Mouse (Mus musculus) splenic B cell, adult 2 months (primary cell): ENCODE measurements around the gene Gm5447.

Experiments
- DNase-seq: peaks from one replicate; pipeline ENCODE4 v3.0.0-alpha.2; 2011; ENCODE audit warnings: low read depth, low spot score
- H3K27me3 ChIP-seq: 2 replicates; pipeline ENCODE4 v1.6.1; 2012; ENCODE audit warnings: mild to moderate bottlenecking, low read length, moderate library complexity, mixed read lengths; ENCODE audit not compliant: control insufficient read depth, poor library complexity, insufficient read depth, severe bottlenecking
- H3K36me3 ChIP-seq: 2 replicates; pipeline ENCODE4 v1.6.1; 2012; ENCODE audit warnings: mild to moderate bottlenecking, low read length, moderate library complexity, mixed read lengths; ENCODE audit not compliant: control insufficient read depth, poor library complexity, insufficient read depth, severe bottlenecking

Gm5447 gene

DNA sequence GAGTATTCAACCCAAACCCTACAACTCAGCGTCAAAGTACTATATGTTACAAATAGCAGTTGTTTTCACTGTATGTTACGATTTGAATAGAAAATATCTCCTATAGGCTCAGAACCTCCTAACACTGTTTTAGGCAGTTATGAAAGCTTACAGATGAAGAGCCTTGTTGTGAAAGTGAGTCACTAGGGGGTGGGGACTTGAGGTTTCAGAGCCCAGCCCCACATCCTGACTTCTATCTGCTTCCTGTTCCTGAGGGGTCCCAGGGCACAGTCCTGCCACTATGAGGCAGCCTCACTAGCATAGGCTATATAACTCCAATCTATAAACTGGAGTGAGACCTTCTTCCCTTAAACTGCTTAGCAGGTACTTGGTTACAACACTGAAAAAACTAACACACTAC is 1.9 kb upstream of the Gm5447 start:
- peak; percentile 53 for DNase-seq
- Histone ChIP-seq H3K36me3 (no peaks in the 10 kb centered on the region), H3K27me3 (no peaks in the 10 kb centered on the region)

DNA sequence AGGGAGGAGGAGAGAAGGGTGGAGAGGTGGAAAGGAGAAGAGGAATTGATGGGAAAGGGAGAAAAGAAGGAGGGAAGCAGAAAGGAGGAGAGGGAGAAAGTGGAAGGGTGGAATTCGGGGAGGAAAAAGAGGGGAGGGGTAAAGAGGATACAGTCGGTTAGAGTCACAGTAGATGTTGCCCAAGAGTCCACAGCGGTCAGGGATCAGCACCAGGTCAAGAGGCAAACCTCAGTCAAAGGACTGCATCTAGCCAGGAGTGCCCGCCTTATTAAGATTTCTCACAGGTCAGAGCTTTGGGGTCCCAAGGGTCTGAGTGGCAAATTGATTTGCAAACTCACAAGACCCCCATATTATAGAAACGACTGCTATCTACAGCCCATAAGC is 235 bp downstream of the Gm5447 start:
- Histone ChIP-seq H3K27me3 (no peaks in the 10 kb centered on the region), H3K36me3 (no peaks in the 10 kb centered on the region)
- DNase-seq, result no peak

DNA sequence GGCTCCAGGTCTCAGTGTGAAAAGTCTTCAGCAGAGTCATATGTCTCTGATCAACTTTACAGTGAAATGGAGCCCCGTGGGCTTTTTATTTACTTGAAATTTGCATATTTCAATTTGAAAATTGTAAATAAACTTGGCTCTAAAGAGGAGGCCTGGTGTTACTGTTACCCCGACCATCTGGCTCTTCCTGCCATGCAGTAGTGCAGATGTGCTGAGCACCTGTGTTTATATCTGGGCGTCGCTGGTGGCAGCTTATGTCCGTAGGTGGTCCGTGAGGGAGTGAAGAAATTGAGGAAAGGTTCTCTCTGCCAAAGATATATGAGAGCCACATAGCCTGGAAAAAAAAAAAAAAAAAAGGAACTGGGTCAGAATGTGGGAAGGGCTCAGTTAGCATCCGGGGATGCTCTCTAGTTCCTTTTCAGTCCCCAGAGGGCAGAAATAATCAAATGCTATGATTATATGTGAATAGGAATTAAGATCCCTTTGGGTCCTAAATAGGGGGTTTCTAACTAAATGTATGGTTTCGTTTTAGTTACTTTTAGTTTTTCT is 2.6 kb downstream of the Gm5447 start:
- no peak for DNase-seq
- no peaks in the 10 kb centered on the region for H3K27me3 ChIP-seq
- no peaks in the 10 kb centered on the region for H3K36me3 ChIP-seq

DNA sequence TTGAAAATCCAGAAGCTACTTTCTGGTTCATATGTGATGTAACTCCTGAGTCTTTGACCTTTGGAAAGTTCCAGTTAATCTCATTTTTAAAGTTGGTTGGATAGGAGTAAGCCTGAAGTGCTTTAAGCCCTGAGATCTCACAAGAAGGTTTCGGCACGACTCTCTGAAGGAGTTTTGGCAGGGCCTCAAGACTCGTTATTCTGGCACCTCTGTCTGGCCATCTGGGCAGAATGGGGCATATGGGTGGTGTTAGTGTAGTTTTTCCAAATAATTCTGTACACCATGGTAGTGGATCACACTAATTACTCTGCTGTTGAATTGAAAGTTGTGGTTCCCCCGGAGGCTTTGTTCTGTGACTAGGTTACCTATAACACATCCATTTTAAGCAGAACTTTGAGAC is 4.2 kb downstream of the Gm5447 start:
- Histone ChIP-seq H3K36me3 (no peaks in the 10 kb centered on the region), H3K27me3 (no peaks in the 10 kb centered on the region)
- DNase-seq, result no peak

DNA sequence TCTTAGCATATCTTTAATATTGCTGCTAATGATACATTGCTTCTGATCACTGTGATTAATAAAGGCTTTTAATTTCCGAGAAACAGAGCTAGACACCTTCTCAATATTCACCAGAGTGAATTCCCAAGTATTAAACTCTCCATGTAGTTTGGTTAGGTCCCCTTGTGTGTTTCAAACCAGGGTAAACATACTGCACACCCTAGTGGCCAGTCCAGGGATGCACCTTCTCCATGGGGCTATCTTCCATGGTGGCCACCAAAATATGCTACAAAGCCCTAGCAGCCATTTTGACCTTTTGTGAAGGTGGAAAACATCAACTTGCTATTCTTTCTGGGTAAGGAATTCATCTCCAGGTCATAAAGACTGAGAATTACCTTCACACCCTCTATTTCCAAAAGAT is 7.7 kb downstream of the Gm5447 start:
- DNase-seq, result peak; percentile 75
- H3K36me3 ChIP-seq, result no peaks in the 10 kb centered on the region
- H3K27me3 ChIP-seq, result 0 out of 2 replicates have a peak, but pooled peaks cover 2% of the 10 kb centered on the region

DNA sequence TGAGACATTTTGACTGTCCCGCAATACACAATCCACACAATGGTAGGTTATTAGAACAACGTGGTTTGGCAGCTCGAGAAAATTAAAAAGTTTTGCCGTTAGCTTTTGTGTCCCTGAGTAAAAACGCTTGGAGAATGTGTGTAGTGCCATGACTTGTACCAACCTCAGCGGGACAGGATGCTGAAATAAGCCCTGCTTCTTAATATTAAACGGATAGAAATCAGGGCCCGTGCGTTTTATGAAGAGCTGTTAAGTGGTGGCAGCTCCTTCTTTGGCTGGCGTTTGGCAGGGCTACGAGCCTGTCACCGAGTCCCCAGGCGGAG is 11.2 kb downstream of the Gm5447 start:
- Histone ChIP-seq H3K27me3 (0 out of 2 replicates have a peak, but pooled peaks cover 2% of the 10 kb centered on the region), H3K36me3 (no peaks in the 10 kb centered on the region)
- DNase-seq, result no peak

DNA sequence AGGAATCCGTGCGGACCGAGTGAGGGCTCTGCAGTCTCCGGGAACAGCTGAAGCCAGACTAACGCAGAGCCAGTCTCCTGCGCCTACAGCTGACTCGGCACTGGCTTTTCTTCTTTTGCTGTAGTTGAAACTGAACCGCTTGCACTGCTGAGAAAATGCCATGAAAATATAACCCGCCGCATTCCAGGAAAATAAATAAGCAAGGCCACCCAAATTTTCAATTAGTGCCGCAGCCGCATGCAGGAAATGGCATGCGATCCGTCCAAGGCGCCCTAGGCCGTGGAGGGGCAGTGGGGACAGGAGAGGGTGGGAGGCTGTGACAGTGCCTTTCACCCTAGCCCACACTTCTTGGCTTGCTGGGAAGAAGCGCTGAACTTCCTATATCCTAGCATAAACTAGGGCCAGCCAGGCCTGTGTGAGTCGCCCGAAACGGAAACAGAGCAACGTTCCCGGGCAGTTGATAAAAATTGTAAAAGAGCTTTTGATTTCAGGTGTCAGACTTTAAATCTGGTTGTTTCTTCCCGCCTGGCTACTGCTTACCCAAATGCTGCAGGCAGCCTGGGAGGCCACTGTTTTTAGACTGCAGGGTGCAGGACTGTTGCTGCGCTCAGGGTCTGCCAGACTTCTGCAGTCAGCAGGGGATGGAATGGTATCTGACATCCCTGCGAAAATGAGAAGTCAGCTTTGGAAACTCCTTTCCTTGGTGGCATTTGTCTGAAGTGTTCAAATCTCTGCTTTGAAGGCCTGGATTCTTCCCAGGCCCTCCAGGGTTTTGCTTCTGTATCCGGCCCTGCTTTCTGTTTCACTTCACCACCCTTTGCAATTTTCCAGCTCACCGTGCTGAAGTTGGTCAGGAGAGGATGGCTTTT is 11.8 kb downstream of the Gm5447 start:
- DNase-seq, result no peak
- 0 out of 2 replicates have a peak, but pooled peaks cover 2% of the 10 kb centered on the region for H3K27me3 ChIP-seq
- H3K36me3 ChIP-seq, result no peaks in the 10 kb centered on the region

DNA sequence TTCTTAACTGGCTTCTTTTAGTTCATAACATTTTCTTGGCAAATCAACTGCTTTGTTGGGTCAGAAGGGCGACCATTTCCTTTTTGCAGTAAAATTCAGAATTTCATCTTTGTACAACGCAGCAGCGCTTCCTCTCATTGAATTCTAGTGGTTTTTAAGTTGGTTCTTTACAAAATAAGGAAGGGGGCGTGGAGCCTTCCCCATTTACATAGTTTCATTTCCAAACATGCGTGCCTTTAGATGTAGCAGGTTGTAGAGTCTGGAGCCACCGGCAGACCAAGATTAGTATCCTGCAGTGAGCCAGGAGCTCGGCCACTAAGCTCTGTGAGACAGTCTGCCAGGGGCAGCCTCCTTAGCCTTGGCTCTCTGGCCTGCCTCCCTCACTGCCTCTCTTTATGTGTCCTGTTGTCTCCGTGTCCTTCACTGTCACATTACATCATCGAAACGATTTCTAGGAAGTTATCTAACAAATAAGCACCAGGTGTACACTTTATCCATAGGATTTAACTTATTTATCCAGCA is 13.0 kb downstream of the Gm5447 start:
- Histone ChIP-seq H3K36me3 (no peaks in the 10 kb centered on the region), H3K27me3 (0 out of 2 replicates have a peak, but pooled peaks cover 2% of the 10 kb centered on the region)
- peak; percentile 48 for DNase-seq

DNA sequence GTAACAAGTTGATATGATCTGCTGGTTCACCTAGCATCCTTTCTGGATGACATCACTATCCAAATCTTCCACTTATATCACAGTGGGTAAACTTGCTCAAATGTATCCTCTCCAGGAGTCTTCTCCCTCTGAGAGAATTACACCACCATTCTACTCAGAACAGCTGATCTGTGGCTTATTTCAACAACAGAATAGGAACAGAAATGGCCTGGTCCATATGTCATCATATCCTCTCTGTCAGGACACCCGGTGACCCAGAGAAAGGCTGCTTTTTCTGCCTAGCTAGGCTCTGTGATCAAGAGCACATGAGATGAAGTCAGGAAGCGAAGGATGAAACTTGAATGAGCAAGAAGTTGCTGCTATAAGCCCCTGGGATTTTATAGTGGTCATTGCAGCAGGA is 13.7 kb downstream of the Gm5447 start:
- Histone ChIP-seq H3K27me3 (0 out of 2 replicates have a peak, but pooled peaks cover 2% of the 10 kb centered on the region), H3K36me3 (no peaks in the 10 kb centered on the region)
- DNase-seq, result no peak

DNA sequence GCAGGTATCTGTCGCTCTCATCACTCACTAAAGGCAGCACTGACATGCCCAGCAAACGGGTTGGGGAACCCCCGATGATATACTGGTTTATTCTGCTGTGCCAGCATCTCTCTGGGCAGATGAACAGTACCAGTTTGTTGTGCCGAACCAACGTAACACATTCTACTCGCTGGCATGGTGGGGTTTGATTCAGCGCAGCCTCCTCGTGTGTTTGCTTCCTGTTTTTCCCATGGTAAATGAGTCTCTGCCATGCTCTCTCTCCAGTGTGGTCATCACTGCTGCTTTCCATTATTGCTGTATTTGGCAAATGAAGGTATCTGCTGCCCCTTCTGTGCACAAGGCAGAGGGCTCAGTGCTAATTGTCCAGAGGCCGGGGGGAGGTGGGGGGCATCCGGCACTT is 15.7 kb downstream of the Gm5447 start:
- no peak for DNase-seq
- no peaks in the 10 kb centered on the region for H3K36me3 ChIP-seq
- H3K27me3 ChIP-seq, result 0 out of 2 replicates have a peak, but pooled peaks cover 2% of the 10 kb centered on the region

DNA sequence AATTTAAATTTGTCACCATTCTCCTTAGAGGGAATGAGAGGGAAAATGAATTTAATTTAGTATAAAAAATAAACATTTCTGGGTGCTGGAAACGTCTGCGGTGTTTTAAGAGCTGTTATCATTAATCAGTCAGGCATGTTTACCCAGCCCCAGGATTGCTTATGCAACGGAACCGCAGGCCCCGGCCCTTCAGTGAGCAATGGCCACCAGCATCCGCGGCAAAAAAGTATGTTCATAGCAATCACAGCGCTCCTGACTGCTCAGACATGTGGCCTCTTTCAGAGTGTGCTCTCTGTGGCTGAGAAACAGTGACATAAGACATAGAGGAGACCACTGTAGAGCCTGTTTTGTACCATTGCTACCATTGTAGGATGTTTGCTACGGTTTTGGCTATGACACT is 16.2 kb downstream of the Gm5447 start:
- Histone ChIP-seq H3K27me3 (0 out of 2 replicates have a peak, but pooled peaks cover 2% of the 10 kb centered on the region), H3K36me3 (no peaks in the 10 kb centered on the region)
- DNase-seq, result no peak

DNA sequence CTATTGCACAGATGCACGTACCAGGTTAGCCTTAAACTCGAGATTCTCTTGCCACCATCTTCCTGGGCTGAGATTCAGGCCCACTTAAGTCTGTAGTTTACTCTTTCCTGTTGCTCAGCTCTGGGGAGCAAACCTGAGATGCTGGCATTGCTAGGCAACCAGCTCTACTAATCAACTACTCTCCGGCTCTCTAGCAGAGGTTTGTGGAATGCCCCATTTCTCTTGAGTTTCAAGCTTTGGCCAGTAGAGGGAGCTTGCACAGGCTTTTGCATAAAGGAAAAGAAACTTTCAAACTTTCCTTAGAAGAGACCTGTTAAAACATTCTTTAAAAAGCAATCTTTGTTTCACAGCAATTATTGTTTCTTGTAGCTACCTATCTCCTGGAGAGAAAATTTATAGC is 19.8 kb downstream of the Gm5447 start:
- Histone ChIP-seq H3K36me3 (no peaks in the 10 kb centered on the region), H3K27me3 (no peaks in the 10 kb centered on the region)
- DNase-seq, result peak; percentile 73

DNA sequence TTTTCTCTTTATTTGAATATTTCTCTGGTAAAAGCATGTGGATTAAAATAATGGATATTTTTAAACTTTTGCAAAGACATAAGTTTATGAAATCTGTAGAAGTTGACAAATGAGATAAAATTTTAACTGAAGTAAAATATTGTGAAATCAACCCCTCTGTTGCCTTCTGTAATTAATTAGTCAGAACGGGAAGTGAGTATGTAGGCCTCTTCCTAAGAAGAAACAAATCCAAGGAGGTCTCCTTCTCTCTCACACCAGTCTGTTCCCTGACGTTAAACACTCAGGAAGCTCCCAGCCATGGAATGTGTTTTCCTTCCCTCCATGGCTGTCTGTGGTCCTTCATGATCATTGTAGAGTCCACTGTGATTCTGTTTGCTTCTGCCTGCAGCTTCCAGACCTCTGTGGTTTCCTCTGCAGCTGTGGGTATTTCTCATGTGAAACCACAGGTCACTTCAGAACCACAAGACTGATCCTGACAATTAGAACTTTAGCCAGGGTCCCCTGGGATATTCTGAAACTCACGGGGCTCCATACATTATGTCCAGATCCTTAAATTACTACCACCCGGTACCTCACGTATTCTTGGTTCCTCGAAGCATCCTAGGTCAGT is 20.4 kb downstream of the Gm5447 start:
- Histone ChIP-seq H3K36me3 (no peaks in the 10 kb centered on the region), H3K27me3 (no peaks in the 10 kb centered on the region)
- no peak for DNase-seq

DNA sequence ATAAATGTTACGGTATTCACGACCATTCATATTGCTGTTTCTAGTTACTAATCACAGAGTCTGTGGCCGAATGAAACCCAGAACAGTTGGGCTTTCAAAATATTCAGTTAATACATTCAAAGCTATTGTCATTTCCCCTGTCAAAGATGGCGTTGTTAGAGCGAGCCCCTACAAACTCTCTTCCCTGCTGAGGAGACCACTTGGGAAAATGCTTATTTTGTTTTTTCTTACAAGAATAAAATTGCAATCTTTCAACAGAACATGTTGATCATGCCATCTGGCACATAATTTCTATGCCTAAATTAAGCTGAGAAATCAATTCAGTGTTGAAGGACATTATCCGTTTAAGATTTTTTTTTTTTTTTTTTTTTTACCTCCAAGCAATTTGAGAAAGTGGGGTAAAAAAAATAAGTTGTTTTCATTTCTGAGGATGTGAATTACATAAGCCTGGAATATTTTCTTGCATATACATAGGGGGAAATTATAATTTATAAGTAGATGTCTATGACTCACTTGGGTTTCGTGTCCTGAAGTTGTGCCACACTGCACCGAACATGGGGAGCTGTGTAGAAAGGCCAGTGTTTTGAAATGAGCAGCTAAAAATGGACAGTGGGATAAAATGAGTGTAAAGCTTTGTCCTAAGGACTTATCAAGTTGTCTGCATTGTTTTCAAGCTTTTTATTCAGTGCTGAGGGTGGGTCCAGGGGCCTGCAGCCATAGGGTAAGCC is 23.7 kb downstream of the Gm5447 start:
- Histone ChIP-seq H3K27me3 (no peaks in the 10 kb centered on the region), H3K36me3 (no peaks in the 10 kb centered on the region)
- no peak for DNase-seq

DNA sequence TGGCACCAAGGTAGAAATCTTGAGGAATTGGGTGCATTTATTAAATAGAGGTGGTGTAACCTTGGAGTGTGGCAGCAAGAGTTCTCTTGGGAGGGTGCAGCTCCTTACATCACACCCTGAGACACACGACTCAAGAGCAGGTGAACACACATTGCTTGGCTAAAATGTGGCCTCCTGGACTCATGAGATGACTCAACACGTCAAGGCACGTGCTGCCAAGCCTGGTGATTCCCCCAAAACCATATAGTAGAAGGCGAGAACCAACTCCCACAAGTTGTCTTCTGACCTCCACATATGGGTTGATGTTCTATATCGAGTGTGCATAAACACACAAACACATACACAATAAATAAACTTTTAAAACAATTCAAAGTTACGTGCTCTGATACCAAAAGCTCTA is 25.8 kb downstream of the Gm5447 start:
- H3K36me3 ChIP-seq, result no peaks in the 10 kb centered on the region
- DNase-seq, result no peak
- H3K27me3 ChIP-seq, result no peaks in the 10 kb centered on the region
